Mouse (Mus musculus) small intestine, adult 2 months (tissue): ENCODE measurements at regions not wholly inside any gene's neighbourhood (a gene's known extent, or its start where the extent isn't known, plus 50 kb on each side); places are given as distances from the start of the nearest gene placed in this dataset.

Source experiments
- H3K27ac ChIP-seq: fragments of 200-500 bp; 2 replicates; pipeline ENCODE4 v1.5.1; 2012; ENCODE audit warnings: low read depth, low read length, control low read depth, inconsistent platforms; ENCODE audit not compliant: insufficient read depth
- H3K27me3 ChIP-seq: fragments of 200-500 bp; 2 replicates; pipeline ENCODE4 v1.6.1; 2012; ENCODE audit warnings: mild to moderate bottlenecking, moderate library complexity, low read length, inconsistent platforms; ENCODE audit not compliant: control insufficient read depth, insufficient read depth
- H3K36me3 ChIP-seq: fragments of 200-500 bp; 2 replicates; pipeline ENCODE4 v1.6.1; 2012; ENCODE audit warnings: mild to moderate bottlenecking, low read length, control low read depth, inconsistent platforms; ENCODE audit not compliant: control insufficient read depth, insufficient read depth
- H3K4me1 ChIP-seq: fragments of 200-500 bp; 2 replicates; pipeline ENCODE4 v1.6.1; 2012; ENCODE audit warnings: low read length, inconsistent platforms, mixed read lengths; ENCODE audit not compliant: control insufficient read depth, insufficient read depth, insufficient read length
- H3K4me3 ChIP-seq: fragments of 200-500 bp; 2 replicates; pipeline ENCODE4 v1.5.1; 2012; ENCODE audit warnings: low read depth, mild to moderate bottlenecking, control low read depth, inconsistent platforms, low read length, moderate library complexity
- CTCF ChIP-seq: fragments of 200-500 bp; IDR thresholded peaks from 2 replicates; pipeline ENCODE4 v1.5.1; 2012; ENCODE audit warnings: low read depth, mild to moderate bottlenecking, control low read depth, inconsistent platforms, low read length, moderate library complexity, mixed read lengths; ENCODE audit not compliant: insufficient replicate concordance, insufficient read length; ENCODE audit errors: extremely low read depth
- POLR2A ChIP-seq: fragments of 200-500 bp; IDR thresholded peaks from 2 replicates; pipeline ENCODE4 v1.6.1; 2012; ENCODE audit warnings: low read depth, mild to moderate bottlenecking, control low read depth, inconsistent platforms, low read length, moderate library complexity
- WGBS: fragments of 180-500 bp; shearing (Covaris S2); methylation state at CpG from one replicate; pipeline ENCODE4 v1.1.7; 2018; 5-methylcytosine and 5-hydroxymethylcytosine counted together

DNA sequence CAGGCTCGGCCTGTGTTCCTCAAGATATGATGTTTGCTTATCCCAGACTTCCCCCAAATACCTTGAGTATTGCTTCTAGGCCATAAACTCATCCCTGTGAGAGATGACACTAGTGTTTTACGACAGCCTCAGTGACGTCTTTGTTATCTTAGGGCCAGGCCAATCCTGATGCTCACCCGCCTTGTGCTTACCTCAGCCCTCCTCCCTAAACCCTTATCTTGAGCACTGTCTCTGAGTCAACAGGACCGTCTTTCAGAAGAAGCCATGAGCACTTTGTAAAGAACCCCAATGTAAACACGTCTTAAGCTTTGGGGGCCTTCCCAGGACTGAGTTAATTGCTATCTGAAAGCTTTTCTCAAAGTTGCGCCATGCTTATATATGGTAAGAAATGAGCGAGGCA lies 212.3 kb upstream of the Prickle1 start:
- TF ChIP-seq CTCF (no peak), POLR2A (no peak)
- Histone ChIP-seq H3K4me3 (no peak overlapping the region), H3K36me3 (no peaks in the 10 kb centered on the region), H3K27ac (no peak overlapping the region), H3K27me3 (no peaks in the 10 kb centered on the region), H3K4me1 (no peaks in the 10 kb centered on the region)
- 38% methylated on average over 8 of the region's 8 CpGs for WGBS

DNA sequence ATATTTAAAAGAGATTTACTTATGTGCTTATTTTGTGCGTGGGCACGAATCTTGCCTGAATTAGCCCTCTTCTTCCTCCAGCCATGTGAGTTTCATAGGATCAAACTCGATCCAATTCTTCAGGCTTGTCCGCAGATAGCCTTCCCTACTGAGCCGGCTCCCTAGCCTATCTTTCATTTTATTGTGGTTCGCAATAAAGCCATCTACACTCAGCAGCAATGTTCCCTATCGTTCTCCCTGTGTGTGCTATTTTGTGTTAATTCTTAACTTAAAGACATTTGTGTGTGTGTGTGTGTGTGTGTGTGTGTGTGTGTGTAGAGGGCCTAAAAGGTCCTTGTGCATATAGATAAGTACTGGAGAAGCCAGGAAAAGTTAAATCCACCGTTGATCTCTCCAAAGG lies 211.8 kb upstream of the Prickle1 start:
- Histone ChIP-seq H3K4me3 (no peak overlapping the region), H3K36me3 (no peaks in the 10 kb centered on the region), H3K27me3 (no peaks in the 10 kb centered on the region), H3K27ac (no peak overlapping the region), H3K4me1 (no peaks in the 10 kb centered on the region)
- 51% methylated on average over 8 of the region's 8 CpGs for WGBS
- TF ChIP-seq CTCF (no peak), POLR2A (no peak)

DNA sequence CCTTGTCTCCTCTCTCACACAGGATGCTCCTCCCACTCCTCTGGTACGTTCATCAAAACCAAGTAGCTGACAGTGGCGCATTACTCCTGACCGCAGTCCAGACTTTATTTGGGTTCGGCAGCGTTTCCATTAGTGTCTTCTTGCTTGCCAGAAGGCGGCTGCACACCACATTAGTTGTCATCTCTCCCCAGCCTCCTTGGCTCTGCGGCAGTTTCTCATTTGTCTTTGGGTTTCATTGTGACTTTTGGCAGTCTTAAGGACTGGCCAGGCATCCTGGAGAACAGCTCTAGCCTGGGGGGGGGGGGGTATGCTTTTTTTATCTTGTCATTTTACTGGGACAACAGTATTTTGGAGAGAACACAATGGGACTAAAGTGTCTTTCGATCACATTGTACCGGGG lies 209.0 kb upstream of the Prickle1 start:
- no peak overlapping the region for H3K4me3 ChIP-seq
- WGBS: 76% methylated on average over 9 of the region's 9 CpGs
- H3K27me3 ChIP-seq: no peaks in the 10 kb centered on the region
- TF ChIP-seq POLR2A (no peak), CTCF (no peak)
- no peaks in the 10 kb centered on the region for H3K4me1 ChIP-seq
- H3K36me3 ChIP-seq: no peaks in the 10 kb centered on the region
- no peak overlapping the region for H3K27ac ChIP-seq

DNA sequence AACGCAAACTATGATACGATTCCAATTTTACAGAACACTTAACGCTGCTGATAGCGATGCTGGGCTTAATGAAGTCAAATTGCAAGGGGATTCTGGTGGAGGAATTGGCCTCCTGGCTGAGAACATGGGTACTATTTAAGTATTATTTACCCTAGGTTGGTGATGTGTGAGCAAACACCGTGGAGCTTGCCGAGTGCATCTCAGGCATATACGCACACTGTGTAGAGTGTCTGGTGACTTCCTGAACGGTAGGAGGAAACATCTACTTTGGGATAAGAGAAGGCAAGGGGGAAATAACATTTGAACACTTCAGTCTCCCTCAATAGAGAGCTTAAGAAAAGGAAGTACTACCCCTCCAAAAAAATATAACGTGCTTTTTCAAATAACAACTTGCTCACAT lies 194.8 kb upstream of the Prickle1 start:
- no peaks in the 10 kb centered on the region for H3K4me1 ChIP-seq
- no peak overlapping the region for H3K27ac ChIP-seq
- no peak overlapping the region for H3K4me3 ChIP-seq
- WGBS: 55% methylated on average over 9 of the region's 9 CpGs
- no peaks in the 10 kb centered on the region for H3K36me3 ChIP-seq
- TF ChIP-seq CTCF: no peak
- TF ChIP-seq POLR2A: no peak
- no peaks in the 10 kb centered on the region for H3K27me3 ChIP-seq

DNA sequence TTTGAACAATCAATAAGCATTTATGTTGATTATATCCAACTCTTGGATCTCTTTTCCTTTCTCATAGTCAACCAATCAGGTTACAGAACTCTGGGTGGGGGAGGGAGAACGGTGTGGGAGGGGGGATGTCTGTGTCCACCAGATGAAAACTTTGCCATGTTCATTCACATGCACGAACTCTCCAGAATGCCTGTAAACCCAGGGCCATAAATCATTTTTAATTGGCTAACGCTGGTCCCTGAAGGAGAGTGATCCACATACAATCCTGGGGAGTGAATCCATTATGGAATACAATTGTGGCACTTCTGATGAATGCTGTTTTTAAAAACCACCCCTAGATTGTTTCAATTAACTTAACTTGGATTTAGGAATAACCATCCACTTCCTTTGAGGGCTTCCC lies 194.1 kb upstream of the Prickle1 start:
- no peaks in the 10 kb centered on the region for H3K27me3 ChIP-seq
- no peak overlapping the region for H3K4me3 ChIP-seq
- no peaks in the 10 kb centered on the region for H3K36me3 ChIP-seq
- WGBS: 46% methylated on average over 3 of the region's 3 CpGs
- H3K27ac ChIP-seq: no peak overlapping the region
- TF ChIP-seq POLR2A (no peak), CTCF (no peak)
- H3K4me1 ChIP-seq: no peaks in the 10 kb centered on the region

DNA sequence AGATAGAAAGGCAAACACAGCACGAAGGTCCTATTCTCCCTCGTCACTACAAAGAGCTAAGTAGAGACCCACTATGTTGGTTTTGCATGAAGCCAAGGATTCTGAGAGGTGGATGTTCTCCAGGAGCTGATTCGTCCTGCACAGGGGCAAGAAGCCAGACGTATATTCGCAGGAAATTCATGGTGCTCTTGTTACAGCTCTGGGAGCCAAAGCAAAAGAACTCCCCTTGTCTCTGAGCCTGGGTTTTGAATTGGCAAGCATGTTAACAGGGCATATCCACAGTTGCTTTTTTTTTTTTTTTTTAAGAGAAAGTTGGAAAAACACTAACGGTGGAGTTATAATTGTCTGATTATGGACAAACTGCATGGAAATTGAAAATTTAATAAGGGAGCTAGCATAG lies 191.7 kb upstream of the Prickle1 start:
- H3K4me3 ChIP-seq: no peak overlapping the region
- no peaks in the 10 kb centered on the region for H3K36me3 ChIP-seq
- WGBS: 87% methylated on average over 6 of the region's 6 CpGs

DNA sequence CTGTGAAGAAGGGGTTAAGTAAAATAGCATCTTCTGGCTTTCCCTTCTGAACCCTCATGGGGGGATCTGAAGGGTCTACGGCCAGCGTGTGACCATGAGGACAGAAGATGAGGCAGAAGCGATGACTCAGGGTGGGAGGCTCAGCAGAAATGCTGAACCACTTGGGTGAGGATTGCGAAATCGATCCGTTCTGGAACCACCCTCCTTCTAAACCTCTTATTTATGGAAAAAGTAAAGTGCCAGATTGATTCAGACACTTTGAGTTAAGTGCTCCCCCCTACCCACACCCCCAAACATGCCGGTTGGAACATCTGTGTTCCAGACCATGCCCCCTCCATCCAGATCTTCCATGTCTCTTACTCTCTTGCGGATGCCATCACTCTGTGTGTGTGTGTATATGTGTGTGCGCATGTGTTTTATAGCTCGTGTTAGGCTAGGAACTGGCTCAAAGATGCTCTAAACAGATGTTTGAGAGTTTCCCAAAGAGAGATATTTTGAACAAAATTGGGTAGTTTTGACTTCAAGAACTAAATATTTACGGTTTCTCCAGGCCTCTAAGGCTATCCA lies 190.2 kb upstream of the Prickle1 start:
- Histone ChIP-seq H3K4me1 (no peaks in the 10 kb centered on the region), H3K4me3 (no peak overlapping the region), H3K27ac (no peak overlapping the region), H3K27me3 (no peaks in the 10 kb centered on the region), H3K36me3 (no peaks in the 10 kb centered on the region)
- no peak for TF ChIP-seq CTCF
- no peak for TF ChIP-seq POLR2A
- WGBS: 82% methylated on average over 11 of the region's 11 CpGs

More for the DNA sequence above, 191.7 kb upstream of the Prickle1 start:
- Histone ChIP-seq H3K4me1 (no peaks in the 10 kb centered on the region), H3K27me3 (no peaks in the 10 kb centered on the region), H3K27ac (no peak overlapping the region)
- TF ChIP-seq POLR2A (no peak), CTCF (no peak)

DNA sequence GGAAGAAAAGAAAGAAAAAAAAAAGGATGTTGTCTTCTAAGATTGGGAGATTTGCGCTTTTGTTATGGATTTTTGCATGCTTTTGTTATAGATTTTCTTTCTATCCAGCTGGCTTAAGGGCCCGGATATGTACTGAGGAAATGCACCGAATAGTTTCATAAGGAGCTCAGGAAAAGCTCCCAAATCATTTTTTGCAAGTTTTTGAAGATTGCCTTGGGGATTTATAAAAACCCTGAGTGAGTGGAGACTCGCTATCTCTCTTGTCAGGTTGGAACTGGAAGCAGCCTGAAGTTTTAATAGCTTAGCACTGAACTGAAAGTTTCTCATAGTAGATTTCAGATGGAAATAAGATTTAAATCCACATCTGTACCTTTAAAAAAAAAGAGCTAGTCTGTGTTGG lies 188.0 kb upstream of the Prickle1 start:
- H3K4me3 ChIP-seq: no peak overlapping the region
- no peaks in the 10 kb centered on the region for H3K27me3 ChIP-seq
- H3K36me3 ChIP-seq: no peaks in the 10 kb centered on the region
- no peaks in the 10 kb centered on the region for H3K4me1 ChIP-seq
- WGBS: 79% methylated on average over 4 of the region's 4 CpGs
- TF ChIP-seq CTCF (no peak), POLR2A (no peak)
- no peak overlapping the region for H3K27ac ChIP-seq
